Mouse (Mus musculus): ENCODE measurements around the gene Tmem164. TPM values are rescaled to one million over a fixed set of nuclear protein-coding genes. Genes with fewer than 3 reads are reported as not detected.

Tmem164 gene
- total RNA-seq, 2 experiments from 2014 or later: 4.4 to 7.1 TPM

DNA sequence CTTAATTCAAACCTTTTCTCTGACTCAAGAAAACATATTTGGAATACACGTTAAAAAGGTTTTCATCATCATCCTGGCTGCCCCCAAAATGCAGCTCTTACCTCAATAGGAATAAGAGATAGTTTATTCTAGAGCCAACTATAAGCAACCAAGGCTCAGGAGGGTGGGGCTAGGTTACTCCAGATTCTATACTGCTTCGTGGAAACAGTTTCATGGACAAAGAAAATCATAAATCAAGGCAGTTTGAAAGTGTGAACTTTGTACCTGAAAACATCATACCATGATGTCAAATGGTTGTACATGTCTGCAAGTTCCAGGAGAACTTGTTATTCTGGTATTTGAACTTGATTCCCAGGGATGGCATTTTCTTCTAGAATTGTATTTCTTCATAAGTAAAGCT, 48.3 kb downstream of the Tmem164 start:
- ATAC-seq (replicated peaks; ENCODE audit: low FRiP score, poor library complexity, severe bottlenecking): no peak

DNA sequence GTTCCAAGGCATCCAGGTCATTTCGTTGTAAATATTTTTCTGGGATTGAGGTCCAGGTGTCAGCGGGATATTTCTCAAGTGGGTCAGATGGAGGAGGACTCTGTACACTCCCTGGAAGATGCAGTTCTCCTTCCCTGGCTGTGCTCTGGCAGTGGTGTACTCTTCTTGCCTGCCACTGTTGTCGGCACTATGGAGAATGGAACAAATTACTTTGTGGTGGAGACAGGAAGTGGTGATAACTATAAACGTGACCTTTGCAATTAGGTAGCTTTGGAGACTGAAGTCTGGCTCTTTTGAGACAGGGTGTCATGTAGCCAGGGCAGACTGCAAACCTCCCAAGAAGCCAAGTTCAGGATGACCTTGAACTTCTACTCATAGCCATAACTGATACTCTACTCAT, 55.9 kb downstream of the Tmem164 start:
- no peak for ATAC-seq (replicated peaks; ENCODE audit: low FRiP score, poor library complexity, severe bottlenecking)

DNA sequence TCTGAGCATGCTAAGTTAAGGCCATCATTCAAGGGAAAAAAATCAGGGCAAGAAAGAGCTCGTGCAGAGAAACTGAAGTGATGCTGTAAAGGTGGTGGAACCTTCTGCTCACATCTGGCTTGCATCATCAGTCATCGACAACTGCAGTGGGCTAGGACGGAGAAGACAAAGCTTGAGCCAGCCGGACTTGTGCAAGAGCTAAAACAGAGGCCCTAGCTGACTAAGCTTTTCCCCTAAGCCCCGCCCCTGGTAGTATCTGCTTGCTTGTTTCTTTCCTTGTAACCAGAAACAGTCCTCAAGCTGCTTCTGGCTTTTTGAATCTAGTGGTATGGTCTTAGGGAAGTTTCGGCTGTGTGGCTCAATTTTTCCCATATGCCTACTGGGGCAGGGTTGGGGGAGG, 56.5 kb downstream of the Tmem164 start:
- ATAC-seq (replicated peaks; ENCODE audit: low FRiP score, poor library complexity, severe bottlenecking): no peak

DNA sequence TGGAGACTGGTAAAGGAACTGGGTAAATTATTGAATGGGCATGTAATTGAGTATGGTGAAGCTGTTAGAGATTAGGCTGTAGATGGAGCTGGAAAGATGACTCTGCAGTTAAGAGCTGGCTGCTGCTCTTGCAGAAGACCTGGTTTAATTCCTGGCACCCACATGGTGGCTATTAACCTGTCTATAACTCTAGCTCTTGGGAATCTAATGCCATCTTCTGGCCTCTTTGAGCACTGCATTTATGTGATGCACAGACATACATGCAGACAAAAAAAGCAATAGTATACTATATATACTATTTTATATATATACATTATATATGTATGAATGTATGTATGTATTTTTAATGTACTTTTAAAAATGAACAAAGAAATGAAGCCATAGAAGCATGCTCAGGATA, 66.2 kb downstream of the Tmem164 start:
- ATAC-seq (replicated peaks; ENCODE audit: low FRiP score, poor library complexity, severe bottlenecking): no peak

DNA sequence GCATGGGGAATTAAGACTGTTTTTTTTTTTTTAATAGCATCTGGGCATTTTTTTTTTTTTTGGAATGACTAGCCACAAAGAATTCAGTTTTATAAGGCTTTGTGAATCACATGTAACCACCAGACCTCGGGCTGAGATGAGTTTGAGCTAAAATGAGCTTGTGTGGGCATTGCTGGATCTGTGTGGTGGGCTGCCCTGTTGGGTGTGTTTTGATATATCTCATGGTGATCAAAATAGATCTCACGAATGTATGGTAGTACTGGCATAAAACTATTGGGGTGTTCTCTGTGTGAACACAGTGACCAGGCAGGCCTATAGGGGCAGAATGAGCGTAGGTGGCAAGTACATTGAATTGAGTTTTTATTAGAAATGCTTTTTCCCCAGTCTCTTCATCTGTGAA, 67.4 kb downstream of the Tmem164 start:
- ATAC-seq (replicated peaks; ENCODE audit: low FRiP score, poor library complexity, severe bottlenecking): no peak

DNA sequence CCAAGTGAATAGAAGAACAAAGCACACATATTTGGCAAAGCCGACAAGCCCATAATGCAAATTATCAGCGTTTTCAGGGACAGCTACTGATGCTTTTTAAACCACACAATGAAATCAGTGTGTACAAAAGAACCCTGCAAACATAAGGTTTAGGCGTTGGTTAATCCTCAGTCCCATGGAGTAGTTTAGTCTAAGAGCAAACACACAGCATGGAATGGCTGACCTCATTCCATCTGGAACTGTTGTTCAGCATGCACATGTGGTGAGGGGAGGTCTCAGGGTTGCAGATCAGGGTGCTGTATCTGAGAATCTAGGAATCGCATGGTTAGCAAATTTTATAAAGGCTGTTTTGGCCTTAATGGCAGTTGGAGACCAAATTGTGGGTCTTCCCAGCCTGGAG, 69.6 kb downstream of the Tmem164 start:
- ATAC-seq (replicated peaks; ENCODE audit: low FRiP score, poor library complexity, severe bottlenecking): no peak

DNA sequence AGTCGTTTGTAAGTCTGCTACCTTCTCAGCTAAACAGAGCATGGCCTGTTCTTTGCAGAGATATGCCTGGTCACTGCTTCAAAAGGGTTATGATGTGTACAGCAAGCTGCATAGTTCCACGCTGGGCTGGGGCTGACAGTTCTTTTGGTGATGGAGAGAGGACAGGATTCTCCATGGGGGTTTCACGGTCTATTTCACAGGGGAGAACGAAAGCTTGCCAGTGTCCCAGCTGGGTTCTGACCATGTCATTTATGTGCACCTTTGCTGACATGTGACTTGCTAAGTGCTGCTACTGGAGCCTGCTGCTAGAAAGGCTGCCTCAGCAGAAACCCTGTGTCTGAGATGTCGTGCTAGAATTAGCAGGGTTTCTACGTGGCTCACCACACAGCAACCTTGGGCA, 74.3 kb downstream of the Tmem164 start:
- ATAC-seq (replicated peaks; ENCODE audit: low FRiP score, poor library complexity, severe bottlenecking): no peak

DNA sequence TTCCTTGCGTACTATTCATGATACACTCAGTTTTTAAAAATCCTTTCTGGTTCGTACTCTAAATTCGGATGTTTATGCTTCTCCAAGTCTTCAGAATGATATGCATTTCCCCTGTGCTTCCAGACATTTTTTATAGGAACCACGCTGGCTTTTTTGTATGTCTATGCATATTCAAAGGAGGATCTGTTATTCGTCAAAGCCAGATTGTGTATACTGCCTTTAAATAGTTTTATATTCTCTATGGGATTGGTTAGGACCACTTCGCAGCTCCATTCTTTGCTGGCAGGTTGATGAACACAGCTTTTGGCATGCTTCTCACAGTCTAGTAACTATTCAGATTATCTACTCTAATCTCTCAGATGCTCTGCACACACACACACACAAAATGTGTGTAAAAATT, 79.2 kb downstream of the Tmem164 start:
- no peak for ATAC-seq (replicated peaks; ENCODE audit: low FRiP score, poor library complexity, severe bottlenecking)

DNA sequence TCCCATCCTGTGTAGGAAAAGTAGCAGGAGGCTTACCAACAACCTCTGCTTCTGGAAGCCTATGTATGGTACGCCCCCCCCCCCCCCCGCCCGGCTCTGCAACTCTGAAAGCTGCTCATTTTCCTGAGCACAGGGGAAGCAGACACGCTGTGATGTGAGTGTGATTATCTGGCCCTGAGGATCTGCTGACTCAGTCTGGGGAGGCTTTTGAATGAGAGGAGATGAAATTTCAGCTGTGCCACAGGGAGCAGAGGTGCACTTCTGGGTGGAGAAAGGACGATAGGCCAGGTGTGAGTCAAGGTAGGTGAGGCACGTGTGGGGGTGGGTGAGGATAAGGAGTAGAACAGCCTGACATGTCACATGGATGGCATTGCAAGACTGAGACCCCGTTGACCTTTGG, 82.1 kb downstream of the Tmem164 start:
- no peak for ATAC-seq (replicated peaks; ENCODE audit: low FRiP score, poor library complexity, severe bottlenecking)

DNA sequence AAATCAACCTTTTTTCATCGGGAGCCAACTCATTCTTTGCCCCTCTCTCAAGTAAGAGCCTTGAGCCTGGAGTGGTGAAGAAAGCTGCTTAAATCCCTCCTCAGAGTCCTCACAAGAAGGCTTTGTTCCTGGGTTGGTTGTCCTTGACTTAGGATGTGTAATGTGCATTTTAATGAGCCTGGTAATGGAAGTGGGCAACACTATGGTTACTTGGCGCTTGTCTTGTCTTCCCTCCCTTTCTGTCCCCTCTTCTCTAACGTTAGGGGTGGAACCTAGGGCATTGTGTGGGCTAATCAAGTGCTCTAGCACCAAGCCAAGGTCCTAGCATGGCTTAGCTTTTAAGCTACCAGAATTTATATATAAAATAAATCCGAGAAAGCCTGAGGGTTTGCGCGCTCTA, 88.5 kb downstream of the Tmem164 start:
- ATAC-seq (replicated peaks; ENCODE audit: low FRiP score, poor library complexity, severe bottlenecking): no peak

DNA sequence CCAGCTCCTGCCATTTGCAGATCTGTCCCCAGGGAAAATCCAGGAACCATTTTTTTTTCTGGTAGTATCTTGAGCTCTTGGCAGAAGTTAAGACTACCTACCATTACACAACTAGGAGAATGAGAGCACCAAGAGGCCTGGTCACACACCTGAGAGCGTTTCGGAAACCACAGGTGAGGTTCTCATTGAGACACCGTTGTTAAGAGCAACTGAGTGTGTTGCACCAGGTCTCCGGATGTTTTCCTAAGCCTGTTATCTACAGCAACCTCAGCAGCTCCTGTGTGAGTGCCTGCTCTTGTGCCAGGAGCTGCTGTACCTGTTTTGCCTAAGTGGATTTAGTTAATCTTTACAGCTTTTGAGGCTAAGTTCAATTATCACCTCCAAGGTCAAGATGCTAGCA, 92.5 kb downstream of the Tmem164 start:
- no peak for ATAC-seq (replicated peaks; ENCODE audit: low FRiP score, poor library complexity, severe bottlenecking)

DNA sequence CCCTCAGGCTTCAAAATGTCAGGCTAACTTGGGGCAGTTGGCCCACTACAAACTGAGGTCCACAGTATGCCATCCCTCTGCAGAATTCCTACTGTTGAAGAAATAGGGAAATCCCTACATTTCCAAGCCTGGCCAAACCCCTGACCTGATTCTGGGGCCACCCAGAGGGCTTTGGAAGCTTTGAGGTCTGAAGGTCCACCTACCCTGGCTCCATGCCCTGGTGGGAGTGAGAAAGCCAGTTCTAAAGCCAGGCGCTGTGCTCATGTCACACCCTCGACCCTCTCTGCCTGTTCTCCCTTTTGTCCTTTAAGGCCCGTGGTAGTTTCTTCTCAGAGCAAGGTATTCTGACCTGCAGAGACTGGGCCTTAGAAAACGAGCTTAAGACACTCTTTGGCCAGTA, 94.9 kb downstream of the Tmem164 start:
- no peak for ATAC-seq (replicated peaks; ENCODE audit: low FRiP score, poor library complexity, severe bottlenecking)

DNA sequence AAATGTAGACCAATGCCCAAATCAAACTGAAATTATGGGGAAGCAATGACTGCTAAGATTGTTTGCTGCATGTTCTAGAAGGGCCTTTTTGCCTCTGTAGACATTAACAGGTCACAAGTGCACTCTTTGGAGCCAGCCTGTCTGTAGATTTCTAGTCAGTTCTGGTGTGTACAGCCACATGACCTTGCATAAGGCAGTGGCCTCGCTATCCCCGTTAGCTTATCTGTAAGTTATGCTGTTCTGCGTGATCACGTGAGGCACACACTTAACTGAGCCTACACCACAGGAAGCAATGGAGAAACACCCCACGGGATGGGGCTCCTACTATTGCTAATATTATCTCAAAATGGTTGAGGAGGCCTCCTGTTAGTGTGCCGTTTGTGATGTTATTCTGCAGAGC, 97.4 kb downstream of the Tmem164 start:
- peak; percentile 96 for ATAC-seq (replicated peaks; ENCODE audit: low FRiP score, poor library complexity, severe bottlenecking)

DNA sequence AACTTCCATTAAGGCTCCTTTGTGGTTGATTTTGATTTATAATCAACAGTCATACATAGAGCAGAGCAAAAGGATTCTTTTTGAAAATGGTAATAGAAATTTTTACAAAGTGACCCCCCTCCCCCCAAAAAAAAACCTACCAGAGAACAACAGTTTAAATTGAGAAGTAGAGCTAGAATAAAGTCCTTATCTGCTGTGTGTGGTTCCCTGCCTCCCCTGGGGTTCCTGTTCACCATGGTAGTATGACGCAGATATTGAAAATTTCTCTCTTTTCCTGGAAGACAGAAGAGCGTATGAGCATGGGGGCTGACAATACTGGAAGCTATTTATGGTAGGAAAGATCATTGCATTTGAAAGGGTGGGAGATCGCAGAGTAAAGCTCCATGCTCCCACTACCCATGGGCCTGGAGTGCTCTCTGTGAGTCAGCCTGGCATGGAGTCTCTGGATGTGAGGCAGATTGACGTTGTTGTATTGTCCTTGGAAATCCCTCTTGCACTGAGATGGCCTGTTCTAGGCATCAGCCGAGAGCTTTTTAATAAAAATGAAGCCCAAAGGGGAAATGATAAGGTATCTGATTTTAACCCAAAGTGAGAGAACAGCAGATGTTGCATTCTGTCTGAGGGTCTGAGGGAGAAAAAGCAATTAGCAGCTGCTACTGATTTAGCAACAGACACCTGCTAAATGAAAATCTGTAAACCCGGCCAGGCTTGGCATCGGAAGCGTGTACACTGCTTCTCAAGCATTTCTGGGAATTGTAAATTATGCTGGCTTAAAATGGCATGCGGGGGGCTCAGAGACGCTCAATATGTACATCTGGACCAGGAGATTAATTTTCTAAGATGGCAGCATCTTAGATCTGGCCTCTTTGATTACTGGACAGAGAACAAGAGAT, 105.2 kb downstream of the Tmem164 start:
- ATAC-seq (replicated peaks; ENCODE audit: low FRiP score, poor library complexity, severe bottlenecking): no peak

DNA sequence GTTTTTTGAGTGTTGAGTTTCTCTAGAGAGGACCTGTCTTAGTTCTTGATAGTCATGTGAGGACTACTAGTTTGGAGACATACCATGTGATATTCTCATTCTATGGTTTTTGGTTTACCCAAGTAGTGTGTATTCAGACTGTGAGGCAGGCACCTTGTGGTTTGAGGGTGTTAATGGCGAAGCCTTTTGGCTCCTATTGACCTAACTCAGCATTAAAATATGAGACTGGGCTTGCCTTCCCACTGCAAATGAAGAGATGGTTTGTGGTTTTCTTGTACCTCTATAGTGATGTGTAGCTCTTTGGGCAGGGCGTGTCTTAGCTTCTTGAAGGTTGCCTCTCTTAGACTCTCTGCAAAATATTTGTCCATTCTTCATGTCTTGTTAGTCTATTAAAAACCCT, 111.0 kb downstream of the Tmem164 start:
- ATAC-seq (replicated peaks; ENCODE audit: low FRiP score, poor library complexity, severe bottlenecking): no peak

DNA sequence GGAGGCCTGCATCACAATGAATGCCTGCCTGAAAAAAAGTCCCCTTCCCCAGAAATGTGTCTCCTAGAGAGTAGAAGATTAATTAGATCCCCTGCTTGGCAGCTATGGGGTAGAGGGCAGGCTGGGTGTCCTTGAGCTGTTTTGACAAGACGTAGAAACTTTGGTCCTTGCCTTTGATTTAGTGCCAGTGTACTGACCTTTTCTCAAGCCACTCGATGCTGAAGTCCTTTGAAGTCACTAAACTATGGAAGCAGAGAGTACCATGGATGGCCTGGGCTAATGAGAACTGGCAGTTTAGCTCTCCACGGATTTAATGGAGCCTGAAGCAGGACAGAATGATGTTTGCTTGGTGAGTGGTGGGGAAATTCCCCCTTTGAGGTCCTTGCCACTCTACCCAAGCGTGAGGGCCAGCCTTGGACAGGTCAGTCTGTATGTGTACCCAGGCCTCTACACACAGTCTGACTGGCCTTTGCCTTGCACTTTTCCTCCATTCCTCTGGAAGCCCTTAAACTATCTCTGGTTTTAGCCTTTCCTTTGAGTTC, 112.9 kb downstream of the Tmem164 start:
- no peak for ATAC-seq (replicated peaks; ENCODE audit: low FRiP score, poor library complexity, severe bottlenecking)

DNA sequence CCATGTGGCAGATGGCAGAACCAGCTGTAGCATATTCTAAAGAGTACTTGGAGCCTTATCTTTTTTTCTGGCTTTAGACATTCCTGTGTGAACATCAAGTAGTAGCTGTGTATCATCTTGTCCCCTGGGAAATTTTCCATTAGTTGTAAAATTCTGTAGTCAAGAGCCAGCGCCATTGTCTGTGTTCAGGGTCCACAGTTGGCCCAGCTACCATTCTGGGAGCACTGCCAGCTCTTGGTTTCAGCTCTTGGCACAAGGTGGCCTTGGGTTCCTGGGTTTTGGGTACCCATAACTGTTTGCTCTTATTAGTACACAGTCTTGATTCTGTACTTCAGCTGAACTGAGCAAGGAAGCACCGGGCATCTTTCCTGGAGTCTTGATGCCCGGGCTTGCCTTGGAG, 123.4 kb downstream of the Tmem164 start:
- no peak for ATAC-seq (replicated peaks; ENCODE audit: low FRiP score, poor library complexity, severe bottlenecking)

DNA sequence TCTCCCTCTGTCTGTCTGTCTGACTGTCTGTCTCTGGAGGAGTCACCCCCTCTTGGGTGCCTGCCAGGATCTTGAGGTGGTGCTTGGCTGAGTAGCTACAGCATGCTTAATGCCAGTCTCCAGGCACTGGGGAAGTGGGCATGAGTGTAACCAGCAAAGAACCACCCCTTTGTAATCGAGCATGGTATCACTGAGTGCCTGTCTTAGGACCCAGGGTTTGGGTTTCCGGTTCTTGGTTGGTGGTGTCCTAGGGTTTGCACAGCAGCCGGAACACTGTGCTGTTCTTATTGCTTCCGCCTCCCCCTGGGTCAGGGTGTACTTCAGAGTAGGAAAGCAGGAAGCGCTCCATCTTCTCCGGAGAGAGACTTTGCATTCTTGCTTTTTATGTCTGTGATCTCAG, 124.9 kb downstream of the Tmem164 start:
- no peak for ATAC-seq (replicated peaks; ENCODE audit: low FRiP score, poor library complexity, severe bottlenecking)

DNA sequence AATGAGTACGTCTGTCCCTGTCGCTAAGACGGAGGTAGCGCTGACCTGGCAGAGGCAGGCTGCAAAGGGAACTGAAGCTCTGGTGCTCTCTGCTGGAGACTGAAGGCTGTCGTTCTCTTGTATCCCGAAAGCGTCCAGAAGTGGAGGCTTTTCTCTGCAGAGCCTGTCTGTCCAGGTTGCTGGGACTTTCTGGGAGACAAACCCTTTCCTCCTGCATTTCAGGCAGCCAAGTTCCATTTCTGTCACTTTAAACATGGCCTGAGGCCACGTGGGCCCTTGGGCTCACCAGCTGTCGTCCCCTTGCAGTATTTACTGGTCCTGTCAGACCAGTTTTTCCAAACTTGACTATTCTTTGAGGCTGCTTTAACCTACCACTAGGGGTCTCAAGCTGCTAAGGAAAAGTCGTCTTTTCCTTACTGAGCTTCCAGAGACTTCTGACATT, 125.4 kb downstream of the Tmem164 start:
- no peak for ATAC-seq (replicated peaks; ENCODE audit: low FRiP score, poor library complexity, severe bottlenecking)

DNA sequence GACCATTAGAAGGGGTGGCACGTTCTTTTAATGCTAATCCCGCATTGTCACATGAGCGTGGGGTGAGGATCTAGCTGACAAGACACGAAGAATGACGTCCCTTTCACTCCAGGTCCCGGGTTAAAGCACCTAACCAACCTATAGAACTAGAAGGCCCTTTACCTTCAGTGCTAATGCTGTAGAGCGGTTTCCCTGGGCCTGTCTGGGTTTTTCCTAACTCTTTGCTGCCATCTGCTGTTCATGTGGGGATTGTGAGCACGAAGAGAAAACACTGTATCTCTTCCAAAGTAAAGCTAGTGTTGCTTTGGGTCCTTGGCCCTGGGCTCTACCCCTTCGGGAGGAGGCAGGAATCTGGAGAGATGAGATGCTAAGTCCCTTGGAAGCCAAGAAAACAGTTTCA, 127.2 kb downstream of the Tmem164 start:
- no peak for ATAC-seq (replicated peaks; ENCODE audit: low FRiP score, poor library complexity, severe bottlenecking)

DNA sequence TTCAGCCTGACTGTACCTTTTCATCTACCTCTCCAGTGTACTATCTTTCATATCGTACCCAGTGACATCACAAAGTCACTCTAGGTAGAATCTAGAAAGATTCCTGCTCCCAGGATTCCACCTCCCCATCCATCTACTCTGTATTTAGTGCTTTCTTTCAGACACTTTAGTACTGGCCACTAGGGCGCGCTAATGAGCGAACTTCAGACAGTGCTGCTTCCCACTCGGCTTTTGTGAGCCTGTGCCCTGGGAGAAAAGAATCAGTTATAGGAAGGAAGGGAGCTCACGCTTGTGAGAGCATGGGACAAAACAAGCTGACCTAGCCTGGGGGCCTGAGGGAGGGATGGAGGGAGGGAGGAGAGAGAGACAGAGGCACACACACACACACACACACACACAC, 131.9 kb downstream of the Tmem164 start:
- ATAC-seq (replicated peaks; ENCODE audit: low FRiP score, poor library complexity, severe bottlenecking): no peak
